Mouse (Mus musculus) cerebellum, adult 9-11 months (tissue): ENCODE results near the gene Arl6ip1.
A peak's percentile ranks its signal among the peaks of the same experiment; 100 is the strongest.

Source experiments
- DNase-seq: peaks from one replicate; pipeline ENCODE4 v3.0.0; 2022

Arl6ip1 gene

DNA sequence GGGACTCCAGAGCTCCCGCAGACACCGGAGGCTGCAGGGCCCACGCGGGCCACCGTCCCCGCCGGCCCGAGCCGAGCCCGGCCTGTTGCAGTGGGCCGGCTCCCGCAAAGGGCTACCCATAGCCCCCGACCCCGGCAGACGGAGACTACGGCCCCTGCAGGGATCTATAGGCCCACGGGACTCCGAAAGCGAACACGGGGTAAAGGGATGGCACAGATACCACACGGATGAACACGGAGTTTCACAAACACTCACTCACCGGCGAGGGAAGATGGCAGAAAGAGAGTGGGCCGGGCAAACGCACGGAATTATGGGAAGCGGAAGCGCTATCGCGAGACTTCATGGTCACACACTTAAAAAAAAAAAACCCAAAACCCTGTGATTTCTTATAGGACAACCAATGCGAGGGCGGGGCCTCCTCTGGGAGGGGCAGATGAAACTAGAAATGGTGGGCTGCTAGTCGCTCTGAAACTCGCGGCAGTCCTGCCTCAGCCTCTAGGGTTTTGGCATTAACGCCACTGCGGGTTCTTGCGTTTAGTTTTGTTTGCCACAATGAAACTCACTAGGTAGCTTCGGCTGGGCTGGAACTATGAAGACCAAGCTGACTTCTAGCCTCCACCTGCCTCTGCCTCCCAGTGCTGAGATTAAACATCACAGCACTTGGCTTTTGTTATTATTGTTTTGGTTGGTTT lies 13.4 kb downstream of the Arl6ip1 start, which contains the start of gene Rps15a:
Rps15a (minus strand) TSS at position 312 of the 692 bp plus-strand sequence.
- DNase-seq = peak; percentile 93

DNA sequence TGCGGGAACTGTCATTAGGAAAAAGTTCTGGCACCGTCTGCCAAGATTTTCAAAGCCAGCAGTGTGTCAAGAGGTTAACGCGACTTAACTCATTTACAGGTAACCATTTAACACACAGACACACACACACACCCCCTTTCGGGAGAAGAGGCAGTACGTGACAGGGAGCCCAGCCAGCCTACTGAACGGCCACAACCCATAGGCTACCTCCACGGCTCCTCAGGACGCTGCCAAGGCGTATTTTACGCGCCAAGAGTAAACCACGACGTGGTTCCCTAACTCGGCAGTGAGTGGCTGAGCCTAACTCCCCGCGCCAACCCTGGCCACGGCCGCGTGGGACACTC lies 14.0 kb downstream of the Arl6ip1 start:
- no peak for DNase-seq

DNA sequence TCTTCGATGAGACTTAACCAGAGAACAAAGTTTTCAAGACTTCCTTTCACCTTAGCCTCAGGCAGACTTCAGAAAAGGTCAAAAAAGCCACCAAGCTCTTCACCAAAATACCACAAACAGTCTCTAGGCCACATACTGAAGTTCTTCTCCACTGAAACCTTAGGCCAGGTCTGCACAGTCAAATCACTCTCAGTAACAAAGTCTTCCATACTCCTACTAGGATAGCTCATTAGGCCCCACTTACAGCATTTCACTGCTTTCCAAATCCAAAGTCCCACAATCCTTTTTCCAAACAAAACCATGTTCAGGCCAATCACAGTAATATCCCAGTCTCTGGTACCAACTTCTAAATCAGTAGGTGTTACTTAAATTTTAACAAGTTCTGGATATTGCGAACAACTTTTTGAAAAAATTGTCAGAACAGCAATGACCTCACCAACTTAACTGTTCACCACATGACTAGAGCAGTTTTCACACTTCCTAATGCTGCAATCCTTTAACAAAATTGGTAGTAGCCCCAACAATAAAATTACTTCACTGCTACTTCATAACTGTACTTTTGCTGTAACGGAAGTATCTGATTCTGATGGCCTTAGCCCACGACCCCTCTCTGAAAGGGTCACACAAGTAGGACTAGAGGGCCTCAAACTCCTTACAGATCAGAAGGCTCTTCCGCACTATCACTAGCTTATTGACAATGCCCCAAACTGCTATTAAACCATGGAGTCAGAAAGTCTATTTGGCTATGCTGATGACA lies 15.7 kb downstream of the Arl6ip1 start:
- no peak for DNase-seq

DNA sequence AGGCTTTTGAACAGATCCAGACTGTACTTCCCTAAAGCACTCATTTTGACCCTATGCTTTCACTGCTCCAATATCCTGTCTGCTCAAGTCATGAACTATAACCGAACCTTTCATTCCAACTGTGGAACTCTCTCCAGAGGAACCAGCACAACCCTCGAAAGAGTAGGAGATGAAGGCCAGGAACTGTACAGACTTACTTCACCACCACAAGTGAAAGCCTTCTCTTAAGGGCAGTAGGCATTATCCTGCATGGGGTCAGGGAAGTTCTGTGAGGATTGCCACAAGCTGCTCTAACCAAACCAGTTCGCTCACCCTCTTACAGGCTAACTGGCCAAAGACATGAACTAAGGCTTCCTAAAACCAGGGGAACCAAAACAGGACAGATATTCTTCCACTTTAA lies 18.3 kb downstream of the Arl6ip1 start:
- DNase-seq = no peak

DNA sequence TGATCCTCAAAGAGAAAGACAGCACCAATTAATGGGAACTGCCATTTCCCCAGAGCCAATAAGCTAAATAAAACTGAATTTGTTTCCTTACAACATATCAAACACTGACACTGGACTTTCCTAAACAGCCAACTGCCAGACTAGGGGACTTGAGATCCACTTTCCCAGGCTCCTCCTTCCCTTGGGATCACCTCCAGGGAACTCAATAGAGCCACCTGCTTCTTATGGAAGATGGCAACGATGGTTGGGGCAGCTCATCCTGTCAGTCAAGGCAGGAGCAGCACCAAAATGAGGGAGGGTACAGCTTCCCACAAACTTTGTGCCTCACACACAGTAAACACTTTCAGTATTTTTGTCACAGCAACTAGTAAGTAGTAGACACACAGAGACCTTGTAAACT lies 21.8 kb downstream of the Arl6ip1 start:
- no peak for DNase-seq

DNA sequence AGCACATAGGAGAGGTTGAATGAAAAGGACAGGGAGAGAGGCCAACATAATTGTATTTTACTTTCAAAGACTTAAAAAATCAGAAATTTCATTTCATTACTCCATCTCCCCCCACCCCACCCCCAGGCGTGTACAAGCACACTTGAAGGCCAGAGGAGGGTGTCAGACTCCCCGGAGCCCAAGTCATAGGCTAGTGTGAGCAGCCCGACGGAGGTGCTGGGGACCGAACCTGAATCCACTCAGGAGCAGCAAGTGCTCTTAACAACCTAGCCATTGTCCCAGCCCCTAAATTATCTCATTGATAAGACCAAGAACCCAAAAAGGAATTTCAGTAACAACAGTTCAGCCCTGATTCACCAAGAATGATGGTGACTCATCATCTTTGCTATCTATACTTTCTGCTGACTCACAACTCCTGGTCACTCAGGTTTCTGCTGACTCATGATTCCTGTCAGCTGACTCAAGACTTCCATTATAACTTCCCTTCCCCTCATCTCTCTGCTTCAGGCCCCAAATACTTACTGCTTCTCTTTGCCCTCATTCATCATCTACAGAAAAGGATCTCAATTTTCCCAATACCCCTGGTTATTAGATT lies 24.9 kb downstream of the Arl6ip1 start:
- DNase-seq = no peak

DNA sequence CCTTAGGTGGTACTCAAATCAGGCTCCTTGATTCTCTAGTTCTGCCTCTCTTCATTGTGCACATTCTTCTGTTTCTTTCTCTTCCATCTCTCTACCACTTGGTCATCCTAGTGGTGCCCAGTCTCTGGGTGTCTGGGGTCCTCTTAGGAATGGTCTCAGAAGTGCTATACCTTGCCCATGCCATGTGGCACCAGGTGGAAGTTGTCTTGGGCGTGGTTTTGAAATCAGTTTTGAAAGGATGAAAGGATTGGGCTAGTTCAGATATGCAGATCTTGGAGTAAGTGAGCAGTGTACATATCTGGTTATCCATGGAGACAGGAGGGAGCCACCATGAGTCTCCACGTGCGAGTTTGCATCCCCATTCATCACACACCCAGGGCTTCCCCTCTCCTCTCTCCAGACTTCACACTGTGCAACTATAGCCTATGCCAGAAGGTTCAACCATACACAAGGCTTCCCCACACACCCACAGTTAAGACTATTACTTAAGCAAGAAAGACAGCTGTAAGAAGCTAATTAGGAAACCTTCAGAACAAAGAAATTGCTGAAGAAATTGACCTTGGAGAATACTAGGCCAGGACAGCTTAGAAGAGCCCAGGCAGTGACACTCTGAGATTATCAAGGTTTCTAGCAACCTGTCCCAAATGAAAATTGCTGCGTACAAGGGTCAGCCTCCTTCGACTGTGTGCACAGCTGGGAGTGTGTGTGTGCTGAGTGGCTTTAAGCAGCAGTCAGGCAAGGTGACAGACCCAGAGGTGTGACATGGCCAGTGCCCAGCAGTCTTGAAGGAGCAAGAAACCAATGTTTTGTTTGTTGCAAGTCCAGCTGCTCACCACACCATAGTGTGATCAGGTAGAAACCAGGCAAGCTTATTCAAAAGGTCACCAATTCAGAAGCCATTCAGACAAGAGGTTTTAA lies 25.7 kb downstream of the Arl6ip1 start:
- no peak for DNase-seq

DNA sequence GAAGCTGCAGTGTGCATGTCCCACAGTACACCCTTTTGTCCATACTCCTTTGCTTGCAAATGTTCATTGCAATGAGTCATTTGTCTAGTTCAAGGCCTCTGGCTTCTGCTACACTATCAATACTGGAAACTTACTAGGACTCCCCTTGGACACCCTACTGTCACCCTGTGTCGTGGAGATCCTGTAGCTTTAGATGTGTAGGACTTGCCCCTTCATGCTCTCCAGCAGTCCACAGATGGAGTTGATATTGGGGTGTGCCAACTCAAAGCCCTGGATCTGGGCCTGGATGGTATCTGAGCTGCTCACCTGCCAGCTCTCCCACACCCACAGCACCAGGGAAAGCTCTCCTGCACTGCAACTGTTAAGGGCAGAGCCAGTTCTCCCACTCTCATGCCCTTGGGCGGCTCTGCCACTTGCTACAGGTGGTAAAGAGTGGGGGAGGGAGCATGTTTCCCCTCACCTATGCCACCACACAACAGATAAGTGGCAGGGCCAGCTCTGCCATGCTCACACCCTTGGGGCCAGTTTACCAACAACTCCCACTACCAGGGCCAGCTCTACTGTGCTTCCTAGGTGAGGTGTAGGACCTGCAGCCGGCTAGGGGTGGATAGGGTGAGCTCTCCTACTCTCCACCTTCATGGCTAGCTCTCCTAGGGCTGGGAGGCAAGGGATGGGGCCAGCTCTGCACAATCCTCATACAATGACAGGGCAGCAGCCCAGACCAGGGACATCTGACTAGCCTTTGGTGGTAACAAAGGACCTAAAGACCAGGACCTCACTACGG lies 26.6 kb downstream of the Arl6ip1 start:
- DNase-seq = no peak

DNA sequence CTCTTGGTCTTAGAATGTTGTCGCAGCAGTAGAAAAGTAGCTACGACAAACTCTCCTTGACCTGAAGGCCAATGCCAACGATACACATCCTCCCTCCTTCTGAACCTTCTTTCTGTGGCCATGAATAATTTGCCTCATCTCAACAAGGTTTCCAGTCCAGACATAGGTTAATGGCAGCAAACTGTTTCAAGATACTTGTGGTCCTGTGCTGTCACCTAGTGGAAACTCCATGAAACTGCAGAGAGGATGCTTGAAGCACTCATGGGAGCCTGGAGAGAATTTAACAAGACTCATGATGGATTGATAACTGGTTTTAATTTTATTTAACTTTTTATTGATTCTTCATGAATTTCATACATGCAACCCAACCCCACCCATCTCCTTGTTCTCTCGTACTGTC lies 27.2 kb downstream of the Arl6ip1 start:
- DNase-seq = no peak

DNA sequence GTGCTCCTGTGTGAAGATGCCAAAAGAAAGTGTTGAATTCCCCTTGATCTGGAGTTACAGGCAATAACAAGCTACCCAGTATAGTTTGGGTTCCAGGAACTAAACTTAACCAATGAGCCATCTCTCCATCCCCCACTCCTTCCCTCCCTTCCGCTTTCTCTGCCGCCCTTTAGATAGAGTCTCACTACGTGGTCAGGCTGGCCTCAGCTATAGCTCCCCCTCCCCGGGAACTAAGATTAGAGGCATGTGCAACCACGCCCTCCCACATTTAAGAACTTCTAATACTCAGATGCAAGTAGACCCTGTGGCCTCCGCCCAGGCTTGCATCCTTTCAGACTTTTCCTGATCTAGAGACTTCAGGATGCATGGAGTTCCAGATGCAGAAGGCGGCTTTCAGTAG lies 31.8 kb downstream of the Arl6ip1 start:
- DNase-seq = no peak

DNA sequence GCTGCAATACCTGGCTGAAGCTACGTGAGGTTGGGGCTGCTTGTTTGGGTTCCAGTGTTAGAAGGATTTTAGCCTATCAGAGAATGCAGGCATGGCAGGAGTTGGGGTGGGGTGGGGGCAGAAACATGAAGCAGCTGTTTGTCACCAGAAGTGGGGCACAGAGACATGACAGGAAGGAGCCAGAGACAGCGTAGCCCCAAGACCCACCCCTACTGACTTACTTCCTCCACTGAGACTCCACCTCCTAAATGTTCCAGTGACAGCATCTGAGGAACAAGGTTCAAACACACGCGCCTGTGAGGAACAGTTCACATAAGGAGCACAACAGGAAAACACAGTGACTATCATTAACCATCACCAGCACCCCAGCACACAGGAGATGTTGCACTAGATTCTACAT lies 49.5 kb downstream of the Arl6ip1 start:
- no peak for DNase-seq

DNA sequence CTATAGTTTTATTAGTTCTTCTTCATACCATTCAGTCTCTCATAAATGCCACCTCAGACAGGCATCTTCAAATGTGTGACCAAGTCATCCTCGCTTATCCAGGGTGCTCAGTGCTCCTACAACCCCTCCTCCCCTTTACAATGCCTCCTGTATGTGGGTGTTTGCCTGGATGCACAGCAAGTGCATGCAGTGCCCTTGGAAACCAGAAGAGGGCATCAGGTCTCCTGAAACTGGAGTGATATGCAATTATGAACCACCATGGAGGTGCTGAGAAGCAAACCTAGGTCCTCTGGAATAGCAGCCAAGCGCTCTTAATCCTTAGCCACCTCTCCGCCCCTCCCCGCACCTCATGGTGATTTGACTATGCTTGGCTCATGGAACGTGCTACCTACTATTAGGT lies 50.4 kb downstream of the Arl6ip1 start:
- DNase-seq = no peak
